Mouse (Mus musculus): ENCODE measurements at regions not wholly inside any gene's neighbourhood (a gene's known extent, or its start where the extent isn't known, plus 50 kb on each side); places are given as distances from the start of the nearest gene placed in this dataset.

- no peak for DNase-seq (ENCODE audit: low spot score)
These were observed 78.7 kb upstream of the Gm15217 start for GRCm38 (mm10) chr14:46300546-46300945.

- DNase-seq (ENCODE audit: low spot score): no peak
These were observed 76.6 kb upstream of the Gm15217 start for GRCm38 (mm10) chr14:46302601-46303000.

- DNase-seq (ENCODE audit: low spot score): no peak
These were observed 73.9 kb upstream of the Gm15217 start for GRCm38 (mm10) chr14:46305267-46305666.

- no peak for DNase-seq (ENCODE audit: low spot score)
These were observed 66.2 kb upstream of the Gm15217 start for GRCm38 (mm10) chr14:46313064-46313463.

GRCm38 (mm10) chr14:46316521-46316920, 62.7 kb upstream of the Gm15217 start:
- DNase-seq (ENCODE audit: low spot score): no peak

- DNase-seq (ENCODE audit: low spot score): no peak
These were observed 61.7 kb upstream of the Gm15217 start for GRCm38 (mm10) chr14:46317406-46318045.

- DNase-seq (ENCODE audit: low spot score): no peak
These were observed 51.1 kb upstream of the Gm15217 start for GRCm38 (mm10) chr14:46328064-46328463.

Measured in urinary bladder, postnatal 25 days (tissue).